Mouse (Mus musculus) neural tube, embryonic 14.5 days (tissue): ENCODE measurements around the gene 5730522E02Rik. TPM values are rescaled to one million over a fixed set of nuclear protein-coding genes. Genes with fewer than 3 reads are reported as not detected.
A peak's percentile ranks its signal among the peaks of the same experiment; 100 is the strongest.

Experiments
- ATAC-seq: fragments of 200-750 bp; cut with Nextera tagmentation; 2 replicates; pipeline ENCODE4 v1.8.0; 2017; ENCODE audit warnings: low read depth, mild to moderate bottlenecking, moderate TSS enrichment, moderate library complexity
- H3K27ac ChIP-seq: fragments of 300-500 bp; sonication (generic); 2 replicates; pipeline ENCODE4 v1.5.1; 2014; ENCODE audit warnings: low read depth, mild to moderate bottlenecking, control low read depth, low read length, moderate library complexity, mixed read lengths
- H3K27me3 ChIP-seq: fragments of 300-500 bp; sonication (generic); 2 replicates; pipeline ENCODE4 v1.6.1; 2014; ENCODE audit warnings: low read length; ENCODE audit not compliant: control insufficient read depth, insufficient read depth
- H3K36me3 ChIP-seq: fragments of 300-500 bp; sonication (generic); 2 replicates; pipeline ENCODE4 v1.6.1; 2014; ENCODE audit warnings: low read length, mixed read lengths; ENCODE audit not compliant: control insufficient read depth, insufficient read depth
- H3K4me1 ChIP-seq: fragments of 300-500 bp; sonication (generic); 2 replicates; pipeline ENCODE4 v1.6.1; 2014; ENCODE audit warnings: low read length; ENCODE audit not compliant: control insufficient read depth, insufficient read depth
- H3K4me2 ChIP-seq: fragments of 300-500 bp; sonication (generic); 2 replicates; pipeline ENCODE4 v1.6.1; 2014; ENCODE audit warnings: mild to moderate bottlenecking, low read depth, low read length, control low read depth
- H3K4me3 ChIP-seq: fragments of 300-500 bp; sonication (generic); 2 replicates; pipeline ENCODE4 v1.5.1; 2014; ENCODE audit warnings: low read depth, low read length, control low read depth, mixed read lengths
- H3K9ac ChIP-seq: fragments of 300-500 bp; sonication (generic); replicated peaks from 2 replicates; pipeline ENCODE4 v1.6.1; 2014; ENCODE audit warnings: low read depth, mild to moderate bottlenecking, control low read depth, low read length, mixed read lengths
- H3K9me3 ChIP-seq: fragments of 300-500 bp; sonication (generic); 2 replicates; pipeline ENCODE4 v1.6.1; 2016; ENCODE audit warnings: low read length; ENCODE audit not compliant: control insufficient read depth
- WGBS: fragments of 180-500 bp; shearing (Covaris S2); extraction: QIAGEN DNeasy Blood & Tissue Kit; methylation state at CpG from one replicate; pipeline ENCODE4 v1.1.7; 2014; 5-methylcytosine and 5-hydroxymethylcytosine counted together
- polyA plus RNA-seq: library from polyadenylated mRNA; unstranded; fragments of >200 nt; fragmentation: Nextera tagmentation; extraction: Ambion mirVana; gene quantifications from 2 replicates; pipeline ENCODE4 v1.2.1, GENCODE M21; 2014

Gene 5730522E02Rik
- polyA plus RNA-seq, 1 experiment from 2014 or later = 20.0 TPM

DNA sequence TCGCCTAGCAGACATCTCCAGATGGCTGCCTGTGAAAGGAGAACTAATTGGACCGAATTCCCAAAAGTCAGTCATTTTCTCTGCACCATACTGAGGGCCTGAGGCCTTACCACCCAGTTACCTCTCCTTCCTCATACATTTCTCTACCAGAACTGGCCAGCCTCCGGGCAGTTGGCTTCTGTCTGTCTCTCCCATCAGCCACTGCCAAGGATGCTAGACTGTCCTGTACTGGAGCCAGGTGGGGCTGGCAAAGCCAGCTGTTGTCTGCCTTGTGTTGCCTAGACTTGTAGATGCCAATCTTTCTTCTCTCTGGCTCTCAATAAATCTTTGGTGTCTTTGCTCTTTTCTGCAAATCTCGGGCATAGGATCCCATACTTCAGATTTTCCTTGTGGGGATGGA lies 500.7 kb downstream of the 5730522E02Rik start:
- Histone ChIP-seq H3K9ac (no peak overlapping the region), H3K9me3 (no peaks in the 10 kb centered on the region), H3K4me3 (no peak overlapping the region), H3K27ac (no peak overlapping the region), H3K4me2 (no peak overlapping the region), H3K4me1 (no peaks in the 10 kb centered on the region), H3K36me3 (no peaks in the 10 kb centered on the region), H3K27me3 (no peaks in the 10 kb centered on the region)
- 72% methylated on average over 4 of the region's 4 CpGs for WGBS
- ATAC-seq = no peak

- H3K27ac ChIP-seq = peak overlapping the region; percentile 36; the same call in 1 of the 2 replicates
- peaks cover 5% of the 10 kb centered on the region for H3K4me1 ChIP-seq
- peak; percentile 87 for ATAC-seq
- H3K4me2 ChIP-seq = no peak overlapping the region
- WGBS = 43% methylated on average over 11 of the region's 11 CpGs
- H3K36me3 ChIP-seq = no peaks in the 10 kb centered on the region
- no peak overlapping the region for H3K9ac ChIP-seq
- H3K9me3 ChIP-seq = no peaks in the 10 kb centered on the region
- no peak overlapping the region for H3K4me3 ChIP-seq
- H3K27me3 ChIP-seq = no peaks in the 10 kb centered on the region
These were observed 506.0 kb downstream of the 5730522E02Rik start for GRCm38 (mm10) chr11:25704332-25705168.

- H3K4me1 ChIP-seq = peaks cover 10% of the 10 kb centered on the region
- no peaks in the 10 kb centered on the region for H3K9me3 ChIP-seq
- H3K27me3 ChIP-seq = no peaks in the 10 kb centered on the region
- no peak overlapping the region for H3K9ac ChIP-seq
- ATAC-seq = no peak
- 83% methylated on average over 3 of the region's 3 CpGs for WGBS
- no peak overlapping the region for H3K4me3 ChIP-seq
- no peaks in the 10 kb centered on the region for H3K36me3 ChIP-seq
- no peak overlapping the region for H3K4me2 ChIP-seq
- H3K27ac ChIP-seq = no peak overlapping the region
These were observed 507.8 kb downstream of the 5730522E02Rik start for GRCm38 (mm10) chr11:25702791-25703190.

DNA sequence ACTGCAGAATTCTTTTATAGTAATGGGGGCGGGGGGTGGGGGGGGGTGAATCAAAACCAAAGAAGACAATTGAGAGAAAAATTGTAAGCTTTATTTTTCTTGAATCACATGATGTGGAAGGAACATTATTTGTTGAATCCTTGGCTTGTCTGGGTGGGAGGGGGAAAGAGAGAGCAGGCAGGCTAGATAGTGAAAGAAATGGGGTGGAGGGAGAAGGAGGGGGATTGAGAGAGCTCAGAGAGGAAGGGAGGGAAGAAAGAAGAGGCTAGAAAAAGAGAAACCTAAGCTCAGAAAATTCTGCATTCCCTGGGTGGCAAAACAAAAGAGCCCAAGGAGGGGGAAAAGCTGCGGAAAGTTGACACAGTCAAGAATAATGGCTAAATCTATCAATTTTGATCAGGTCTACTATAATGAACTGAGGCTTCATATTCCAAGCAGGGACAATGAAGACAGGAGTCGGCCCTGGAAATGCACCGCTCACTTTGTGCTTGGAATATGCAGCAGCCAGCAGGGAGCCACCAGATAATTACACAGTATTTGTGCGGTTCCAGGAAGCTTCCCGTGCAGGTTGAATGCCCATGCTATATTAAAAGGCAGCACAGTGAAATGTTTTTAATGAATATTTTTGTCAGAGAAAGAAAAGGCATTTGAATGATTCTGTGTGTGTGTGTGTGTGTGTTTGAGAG lies 512.9 kb downstream of the 5730522E02Rik start:
- peak; percentile 79 for ATAC-seq
- Histone ChIP-seq H3K36me3 (no peaks in the 10 kb centered on the region), H3K4me3 (no peak overlapping the region), H3K27me3 (no peaks in the 10 kb centered on the region), H3K4me1 (peaks cover 11% of the 10 kb centered on the region; the same call in 1 of the 2 replicates), H3K4me2 (peak overlapping the region; percentile 19; the same call in 1 of the 2 replicates), H3K9ac (peak overlapping the region; percentile 22; the same call in 1 of the 2 replicates), H3K9me3 (no peaks in the 10 kb centered on the region), H3K27ac (peak overlapping the region; percentile 66)
- WGBS = 12% methylated on average over 6 of the region's 6 CpGs

- H3K4me2 ChIP-seq = no peak overlapping the region
- H3K9me3 ChIP-seq = no peaks in the 10 kb centered on the region
- H3K4me1 ChIP-seq = peaks cover 11% of the 10 kb centered on the region; the same call in 1 of the 2 replicates
- H3K36me3 ChIP-seq = no peaks in the 10 kb centered on the region
- H3K9ac ChIP-seq = no peak overlapping the region
- no peaks in the 10 kb centered on the region for H3K27me3 ChIP-seq
- peak overlapping the region; percentile 35; the same call in 1 of the 2 replicates for H3K27ac ChIP-seq
- WGBS = 36% methylated on average over 5 of the region's 5 CpGs
- peak; percentile 39; the same call in 1 of the 2 replicates for ATAC-seq
- no peak overlapping the region for H3K4me3 ChIP-seq
These were observed 514.4 kb downstream of the 5730522E02Rik start for GRCm38 (mm10) chr11:25696168-25696567.

GRCm38 (mm10) chr11:25684731-25685130 lies 525.8 kb downstream of the 5730522E02Rik start:
- Histone ChIP-seq H3K27ac (no peak overlapping the region), H3K4me1 (no peaks in the 10 kb centered on the region), H3K27me3 (no peaks in the 10 kb centered on the region), H3K4me3 (no peak overlapping the region), H3K4me2 (no peak overlapping the region), H3K9ac (no peak overlapping the region), H3K36me3 (no peaks in the 10 kb centered on the region), H3K9me3 (no peaks in the 10 kb centered on the region)
- ATAC-seq = no peak
- 87% methylated on average over 4 of the region's 4 CpGs for WGBS

- no peak overlapping the region for H3K27ac ChIP-seq
- H3K9me3 ChIP-seq = no peaks in the 10 kb centered on the region
- H3K9ac ChIP-seq = no peak overlapping the region
- no peak overlapping the region for H3K4me2 ChIP-seq
- H3K36me3 ChIP-seq = no peaks in the 10 kb centered on the region
- no peaks in the 10 kb centered on the region for H3K4me1 ChIP-seq
- no peak for ATAC-seq
- H3K27me3 ChIP-seq = no peaks in the 10 kb centered on the region
- WGBS = 96% methylated on average over 1 of the region's 1 CpGs
- no peak overlapping the region for H3K4me3 ChIP-seq
These were observed 530.7 kb downstream of the 5730522E02Rik start for GRCm38 (mm10) chr11:25679856-25680255.

GRCm38 (mm10) chr11:25674194-25674593 lies 536.4 kb downstream of the 5730522E02Rik start:
- no peak for ATAC-seq
- no peaks in the 10 kb centered on the region for H3K4me1 ChIP-seq
- H3K4me3 ChIP-seq = no peak overlapping the region
- no peak overlapping the region for H3K9ac ChIP-seq
- no peaks in the 10 kb centered on the region for H3K9me3 ChIP-seq
- H3K27ac ChIP-seq = no peak overlapping the region
- H3K27me3 ChIP-seq = no peaks in the 10 kb centered on the region
- WGBS = 66% methylated on average over 3 of the region's 3 CpGs
- H3K36me3 ChIP-seq = no peaks in the 10 kb centered on the region
- no peak overlapping the region for H3K4me2 ChIP-seq

- H3K27me3 ChIP-seq = no peaks in the 10 kb centered on the region
- no peak overlapping the region for H3K4me2 ChIP-seq
- H3K4me1 ChIP-seq = no peaks in the 10 kb centered on the region
- H3K4me3 ChIP-seq = no peak overlapping the region
- H3K9me3 ChIP-seq = no peaks in the 10 kb centered on the region
- WGBS = 69% methylated on average over 4 of the region's 4 CpGs
- H3K36me3 ChIP-seq = no peaks in the 10 kb centered on the region
- no peak overlapping the region for H3K9ac ChIP-seq
- H3K27ac ChIP-seq = no peak overlapping the region
- ATAC-seq = no peak
These were observed 540.5 kb downstream of the 5730522E02Rik start for GRCm38 (mm10) chr11:25670018-25670417.
